Mouse (Mus musculus) limb, embryonic 12.5 days (tissue): ENCODE measurements around the gene Bri3bp. TPM values are rescaled to one million over a fixed set of nuclear protein-coding genes. Genes with fewer than 3 reads are reported as not detected.
A peak's percentile ranks its signal among the peaks of the same experiment; 100 is the strongest.

Experiments used
- ATAC-seq: fragments of 200-750 bp; cut with Nextera tagmentation; 2 replicates; pipeline ENCODE4 v1.8.0; 2017; ENCODE audit warnings: low read depth, moderate TSS enrichment; ENCODE audit not compliant: insufficient number of reproducible peaks, insufficient read depth, low FRiP score, low TSS enrichment
- H3K27ac ChIP-seq: fragments of 300-500 bp; sonication (generic); 2 replicates; pipeline ENCODE4 v1.5.1; 2016; ENCODE audit warnings: mild to moderate bottlenecking, moderate library complexity
- H3K27me3 ChIP-seq: fragments of 300-500 bp; sonication (generic); 2 replicates; pipeline ENCODE4 v1.6.1; 2016; ENCODE audit warnings: mild to moderate bottlenecking, moderate library complexity
- H3K36me3 ChIP-seq: fragments of 300-500 bp; sonication (generic); 2 replicates; pipeline ENCODE4 v1.6.1; 2016; ENCODE audit warnings: mild to moderate bottlenecking, moderate library complexity
- H3K4me1 ChIP-seq: fragments of 300-500 bp; sonication (generic); replicated peaks from 2 replicates; pipeline ENCODE4 v1.6.1; 2016
- H3K4me2 ChIP-seq: fragments of 300-500 bp; sonication (generic); 2 replicates; pipeline ENCODE4 v1.6.1; 2016; ENCODE audit warnings: mild to moderate bottlenecking, moderate library complexity
- H3K4me3 ChIP-seq: fragments of 300-500 bp; sonication (generic); replicated peaks from 2 replicates; pipeline ENCODE4 v1.5.1; 2016; ENCODE audit warnings: mild to moderate bottlenecking
- H3K9ac ChIP-seq: fragments of 300-500 bp; sonication (generic); replicated peaks from 2 replicates; pipeline ENCODE4 v1.6.1; 2016; ENCODE audit warnings: mild to moderate bottlenecking, moderate library complexity
- H3K9me3 ChIP-seq: fragments of 300-500 bp; sonication (generic); 2 replicates; pipeline ENCODE4 v1.6.1; 2016; ENCODE audit warnings: mild to moderate bottlenecking, moderate library complexity
- WGBS: fragments of 180-500 bp; shearing (Covaris S2); methylation state at CpG from one replicate; pipeline ENCODE4 v1.1.7; 2016; 5-methylcytosine and 5-hydroxymethylcytosine counted together
- polyA plus RNA-seq: library from polyadenylated mRNA; unstranded; fragments of >200 nt; fragmentation: Nextera tagmentation; extraction: Ambion mirVana; gene quantifications from 2 replicates; pipeline ENCODE4 v1.2.1, GENCODE M21; 2016

Gene Bri3bp
- polyA plus RNA-seq, 1 experiment from 2014 or later = 40.7 TPM

DNA sequence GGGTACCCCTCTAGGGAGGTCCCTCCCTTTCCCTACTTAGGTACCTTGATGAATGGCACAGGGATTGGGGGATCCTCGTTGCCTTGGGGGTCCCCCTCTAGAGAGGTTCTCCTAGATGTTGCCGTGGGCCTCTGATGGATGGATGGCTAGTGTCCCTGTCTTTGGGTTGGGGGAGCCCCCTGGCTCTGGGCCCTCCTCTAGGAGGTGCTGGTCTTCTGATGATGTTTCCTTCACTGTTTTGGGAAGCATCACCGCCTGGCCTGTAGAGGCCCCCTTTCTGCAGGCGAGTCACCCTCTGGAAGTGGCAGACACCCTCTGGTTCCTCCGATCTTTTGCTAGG lies 34.9 kb downstream of the Bri3bp start:
- Histone ChIP-seq H3K4me3 (peak overlapping the region; percentile 82), H3K9me3 (no peaks in the 10 kb centered on the region), H3K4me2 (peak overlapping the region; percentile 90), H3K27me3 (no peaks in the 10 kb centered on the region), H3K27ac (peak overlapping the region; percentile 76; the same call in 1 of the 2 replicates), H3K36me3 (peaks cover 6% of the 10 kb centered on the region; the same call in 1 of the 2 replicates), H3K4me1 (peaks cover 21% of the 10 kb centered on the region), H3K9ac (peak overlapping the region; percentile 79)
- ATAC-seq = no peak
- 14% methylated on average over 5 of the region's 5 CpGs for WGBS

- no peak for ATAC-seq
- Histone ChIP-seq H3K27me3 (no peaks in the 10 kb centered on the region), H3K27ac (no peak overlapping the region), H3K4me1 (peaks cover 21% of the 10 kb centered on the region), H3K4me2 (peak overlapping the region; percentile 90), H3K9ac (peak overlapping the region; percentile 79; the same call in 1 of the 2 replicates), H3K4me3 (peak overlapping the region; percentile 82), H3K9me3 (no peaks in the 10 kb centered on the region), H3K36me3 (peaks cover 6% of the 10 kb centered on the region; the same call in 1 of the 2 replicates)
- WGBS = 55% methylated on average over 7 of the region's 7 CpGs
These were observed 35.4 kb downstream of the Bri3bp start for GRCm38 (mm10) chr5:125476799-125477198.

- peaks cover 8% of the 10 kb centered on the region for H3K36me3 ChIP-seq
- H3K4me3 ChIP-seq = peak overlapping the region; percentile 82; the same call in 1 of the 2 replicates
- no peak overlapping the region for H3K9ac ChIP-seq
- H3K27me3 ChIP-seq = no peaks in the 10 kb centered on the region
- H3K9me3 ChIP-seq = no peaks in the 10 kb centered on the region
- 24% methylated on average over 7 of the region's 7 CpGs for WGBS
- peaks cover 21% of the 10 kb centered on the region for H3K4me1 ChIP-seq
- H3K27ac ChIP-seq = no peak overlapping the region
- peak overlapping the region; percentile 90 for H3K4me2 ChIP-seq
- no peak for ATAC-seq
These were observed 36.2 kb downstream of the Bri3bp start for GRCm38 (mm10) chr5:125477533-125477932.

- no peak overlapping the region for H3K9ac ChIP-seq
- no peak overlapping the region for H3K27ac ChIP-seq
- H3K36me3 ChIP-seq = peaks cover 13% of the 10 kb centered on the region
- peaks cover 21% of the 10 kb centered on the region for H3K4me1 ChIP-seq
- H3K27me3 ChIP-seq = no peaks in the 10 kb centered on the region
- no peaks in the 10 kb centered on the region for H3K9me3 ChIP-seq
- WGBS = 80% methylated on average over 7 of the region's 7 CpGs
- no peak for ATAC-seq
- peak overlapping the region; percentile 90 for H3K4me2 ChIP-seq
- no peak overlapping the region for H3K4me3 ChIP-seq
These were observed 36.7 kb downstream of the Bri3bp start for GRCm38 (mm10) chr5:125478037-125478436.

DNA sequence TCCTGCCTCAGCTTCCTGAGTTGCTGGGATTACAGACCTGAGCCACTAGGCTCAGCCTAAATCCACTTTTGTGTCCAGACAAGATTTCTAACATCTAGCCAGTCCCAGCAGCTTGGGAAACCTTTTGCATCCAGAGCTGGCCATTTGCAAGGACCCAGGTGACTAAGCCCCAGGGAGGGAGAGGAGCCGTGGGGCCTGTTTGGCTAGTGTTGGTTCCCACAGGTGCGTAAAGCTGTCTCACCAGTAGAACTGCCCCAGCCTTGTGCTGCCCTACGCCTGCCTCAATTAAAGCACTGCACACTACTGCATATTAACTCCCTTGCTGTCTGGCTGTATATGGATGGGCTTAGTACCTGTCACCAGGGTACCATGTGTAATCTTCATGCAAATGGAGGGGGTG lies 38.0 kb downstream of the Bri3bp start:
- ATAC-seq = no peak
- WGBS = 76% methylated on average over 3 of the region's 3 CpGs
- Histone ChIP-seq H3K9ac (no peak overlapping the region), H3K9me3 (no peaks in the 10 kb centered on the region), H3K4me1 (peaks cover 21% of the 10 kb centered on the region), H3K36me3 (peaks cover 23% of the 10 kb centered on the region), H3K4me3 (no peak overlapping the region), H3K4me2 (no peak overlapping the region), H3K27ac (no peak overlapping the region), H3K27me3 (no peaks in the 10 kb centered on the region)

DNA sequence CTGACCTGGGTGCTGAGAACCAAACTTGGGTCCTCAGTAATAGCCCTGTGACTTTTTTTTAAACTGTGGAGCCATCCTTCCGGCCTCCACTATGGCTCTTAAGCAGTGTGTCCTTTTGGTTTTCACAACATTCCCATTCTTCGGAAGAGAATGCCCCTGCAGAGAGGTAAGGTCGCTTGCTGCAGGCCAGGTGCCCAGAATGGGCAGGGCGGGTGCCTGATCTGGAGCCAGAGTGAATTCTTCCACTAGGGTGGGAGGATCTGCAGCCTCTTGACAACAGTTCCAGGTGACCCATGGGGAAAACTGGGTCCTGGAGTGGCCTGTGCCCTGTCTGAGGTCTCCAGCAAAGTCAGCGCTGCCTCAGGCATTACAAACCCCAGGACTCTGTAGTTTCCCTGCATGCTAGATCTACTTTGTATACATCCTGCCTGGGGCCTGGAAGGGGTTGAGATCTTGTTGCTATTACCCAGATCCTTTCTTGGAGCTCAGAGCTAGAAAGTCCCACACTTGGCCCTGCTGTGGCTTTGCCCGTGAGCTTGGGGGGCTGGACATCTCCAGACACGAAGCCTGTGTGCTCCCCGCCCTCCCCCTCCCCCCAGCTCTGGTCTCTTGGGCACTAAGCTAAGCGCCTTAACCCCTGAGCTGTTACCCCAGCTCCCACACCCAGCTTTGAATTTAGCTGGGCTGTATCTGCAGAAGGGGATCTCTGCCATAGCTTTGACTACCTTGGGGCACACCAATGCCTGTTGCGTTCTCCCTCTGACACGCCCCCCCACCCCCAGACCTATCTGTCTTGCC lies 39.3 kb downstream of the Bri3bp start:
- Histone ChIP-seq H3K36me3 (peaks cover 34% of the 10 kb centered on the region), H3K4me3 (no peak overlapping the region), H3K9me3 (no peaks in the 10 kb centered on the region), H3K4me2 (no peak overlapping the region), H3K4me1 (peaks cover 21% of the 10 kb centered on the region), H3K27me3 (no peaks in the 10 kb centered on the region), H3K9ac (no peak overlapping the region; the same call in 1 of the 2 replicates), H3K27ac (no peak overlapping the region)
- no peak for ATAC-seq
- 81% methylated on average over 11 of the region's 11 CpGs for WGBS

- Histone ChIP-seq H3K9me3 (no peaks in the 10 kb centered on the region), H3K4me2 (no peak overlapping the region), H3K4me1 (peaks cover 6% of the 10 kb centered on the region), H3K27ac (no peak overlapping the region), H3K9ac (no peak overlapping the region), H3K4me3 (no peak overlapping the region), H3K36me3 (peaks cover 45% of the 10 kb centered on the region), H3K27me3 (no peaks in the 10 kb centered on the region)
- WGBS = 95% methylated on average over 7 of the region's 7 CpGs
- ATAC-seq = no peak
These were observed 41.1 kb downstream of the Bri3bp start for GRCm38 (mm10) chr5:125482474-125482873.

- Histone ChIP-seq H3K4me2 (no peak overlapping the region), H3K36me3 (peaks cover 49% of the 10 kb centered on the region), H3K4me3 (no peak overlapping the region), H3K4me1 (no peaks in the 10 kb centered on the region), H3K27ac (no peak overlapping the region), H3K9ac (no peak overlapping the region), H3K27me3 (no peaks in the 10 kb centered on the region), H3K9me3 (no peaks in the 10 kb centered on the region)
- 73% methylated on average over 6 of the region's 6 CpGs for WGBS
- no peak for ATAC-seq
These were observed 42.6 kb downstream of the Bri3bp start for GRCm38 (mm10) chr5:125483712-125484611.

GRCm38 (mm10) chr5:125485031-125485778 lies 43.8 kb downstream of the Bri3bp start:
- no peaks in the 10 kb centered on the region for H3K4me1 ChIP-seq

DNA sequence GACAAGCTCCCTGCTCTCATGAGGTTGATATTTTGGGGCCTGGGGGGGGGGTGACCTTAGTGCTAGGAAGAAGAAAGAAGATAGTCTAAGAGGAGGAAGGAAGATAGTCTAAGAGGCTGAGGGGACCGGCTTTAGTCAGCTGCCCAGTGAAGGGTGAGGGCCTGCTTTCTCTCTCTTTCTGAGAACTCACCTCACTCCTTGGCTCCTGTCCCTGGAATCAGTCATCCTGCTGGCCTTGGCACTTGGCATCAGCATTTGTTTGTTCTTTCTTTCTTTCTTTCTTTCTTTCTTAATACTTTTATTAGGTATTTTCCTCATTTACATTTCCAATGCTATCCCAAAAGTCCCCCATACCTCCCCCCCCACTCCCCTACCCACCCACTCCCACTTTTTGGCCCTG lies 44.7 kb downstream of the Bri3bp start:
- Histone ChIP-seq H3K4me2 (no peak overlapping the region), H3K36me3 (peaks cover 60% of the 10 kb centered on the region), H3K9me3 (no peaks in the 10 kb centered on the region), H3K9ac (no peak overlapping the region), H3K27ac (no peak overlapping the region), H3K27me3 (no peaks in the 10 kb centered on the region), H3K4me3 (no peak overlapping the region), H3K4me1 (no peaks in the 10 kb centered on the region)
- 75% methylated on average over 1 of the region's 1 CpGs for WGBS
- no peak for ATAC-seq

More at GRCm38 (mm10) chr5:125485031-125485778, 43.8 kb downstream of the Bri3bp start:
- ATAC-seq = no peak
- Histone ChIP-seq H3K27me3 (no peaks in the 10 kb centered on the region), H3K36me3 (peaks cover 52% of the 10 kb centered on the region), H3K9ac (no peak overlapping the region), H3K4me2 (no peak overlapping the region), H3K4me3 (no peak overlapping the region), H3K27ac (no peak overlapping the region), H3K9me3 (no peaks in the 10 kb centered on the region)
- WGBS = 89% methylated on average over 4 of the region's 4 CpGs
